ENCODE assay signal across 12 mouse cellular contexts in the genomic region with DNA sequence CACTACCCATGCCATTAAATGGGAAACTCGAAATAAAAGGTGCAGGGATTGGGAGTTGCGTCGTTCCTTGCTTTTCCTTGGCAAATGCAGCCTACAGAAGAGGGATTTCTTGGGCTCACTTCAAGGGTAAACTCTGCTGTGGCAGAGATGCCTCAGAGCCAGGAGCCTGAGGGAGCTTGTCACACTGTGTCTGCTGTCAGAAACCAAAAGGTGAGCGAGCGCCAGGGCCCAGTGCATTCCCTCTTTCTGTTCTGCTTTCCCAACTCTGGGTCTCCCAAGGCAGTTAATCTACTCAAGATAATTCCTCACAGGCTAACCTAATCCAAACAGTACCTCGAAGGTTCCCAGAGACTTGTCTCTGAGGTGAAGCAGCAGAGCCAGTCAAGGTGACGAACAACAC.
"Had no signal": no experiment of that assay in that cellular context is flagged by ENCODE, and none has a peak within 500 bp of the region (broad histone marks: within the 10 kb centered on the region; RNA-seq: fewer than 3 reads in every experiment).

No protein-coding gene starts in this region.

- DNase-seq: retina, postnatal 1 day; right cerebral cortex, adult 18-20 months; right cerebral cortex, postnatal 14 days; right cerebral cortex, postnatal 25 days; right cerebral cortex, postnatal 4 days; spleen, adult 18-20 months; thymus, adult 18-20 months; thymus, adult 2 months; thymus, postnatal 14 days; thymus, postnatal 25 days; thymus, postnatal 36 days; thymus, postnatal 4 days had no signal
